Mouse (Mus musculus) liver, adult 2 months (tissue): ENCODE results near the gene Shkbp1. TPM values are rescaled to one million over a fixed set of nuclear protein-coding genes. Genes with fewer than 3 reads are reported as not detected.

Experiments used
- DNase-seq: peaks from one replicate; pipeline ENCODE4 v3.0.0-alpha.2; 2011; ENCODE audit warnings: low read depth, low spot score; ENCODE audit errors: extremely low read depth
- H3K27ac ChIP-seq: fragments of 200-500 bp; replicated peaks from 2 replicates; pipeline ENCODE4 v1.5.1; 2012; ENCODE audit warnings: low read depth, mild to moderate bottlenecking, control low read depth, inconsistent platforms, low read length; ENCODE audit not compliant: insufficient read depth
- H3K27me3 ChIP-seq: fragments of 200-500 bp; 2 replicates; pipeline ENCODE4 v1.6.1; 2012; ENCODE audit warnings: mild to moderate bottlenecking, moderate library complexity, low read length, inconsistent platforms; ENCODE audit not compliant: control insufficient read depth, insufficient read depth
- H3K36me3 ChIP-seq: fragments of 200-500 bp; 2 replicates; pipeline ENCODE4 v1.6.1; 2012; ENCODE audit warnings: low read length, inconsistent platforms; ENCODE audit not compliant: control insufficient read depth, insufficient read depth
- H3K4me1 ChIP-seq: fragments of 200-500 bp; 2 replicates; pipeline ENCODE4 v1.6.1; 2011; ENCODE audit warnings: low read length; ENCODE audit not compliant: control insufficient read depth, insufficient read depth
- H3K4me3 ChIP-seq: fragments of 200-500 bp; 2 replicates; pipeline ENCODE4 v1.5.1; 2011; ENCODE audit warnings: low read depth, mild to moderate bottlenecking, control low read depth, low read length, moderate library complexity; ENCODE audit not compliant: insufficient read depth
- H3K79me2 ChIP-seq: fragments of 200-500 bp; 2 replicates; pipeline ENCODE4 v1.6.1; 2012; ENCODE audit warnings: inconsistent platforms, mild to moderate bottlenecking, low read length, moderate library complexity; ENCODE audit not compliant: control insufficient read depth, insufficient read depth
- H3K9ac ChIP-seq: fragments of 200-500 bp; 2 replicates; pipeline ENCODE4 v1.6.1; 2012; ENCODE audit warnings: low read depth, mild to moderate bottlenecking, control low read depth, inconsistent platforms, low read length
- CTCF ChIP-seq: fragments of 200-500 bp; IDR thresholded peaks from 2 replicates; pipeline ENCODE4 v1.5.1; 2011; ENCODE audit warnings: low read depth, low read length, control low read depth
- POLR2A ChIP-seq: fragments of 200-500 bp; IDR thresholded peaks from 2 replicates; pipeline ENCODE4 v1.6.1; 2011; ENCODE audit warnings: low read length, control low read depth; ENCODE audit not compliant: insufficient read depth; ENCODE audit errors: extremely low read depth
- WGBS: fragments of 180-500 bp; shearing (Covaris S2); methylation state at CpG from one replicate; pipeline ENCODE4 v1.1.7; 2018; 5-methylcytosine and 5-hydroxymethylcytosine counted together
- polyA plus RNA-seq: library from polyadenylated mRNA; depleted of rRNA; stranded (reverse); fragments of >200 nt; gene quantifications from 2 replicates; pipeline ENCODE4 v1.2.3, GENCODE M21; 2012
- total RNA-seq: library from RNA; depleted of rRNA; stranded (reverse); fragments of >200 nt; gene quantifications from 2 replicates; pipeline ENCODE4 v1.2.3, GENCODE M21; 2014

Shkbp1 gene
- total and polyA plus RNA-seq, 2 experiments: 3.6 to 23.9 TPM

GRCm38 (mm10) chr7:27327500-27327899 lies 28.3 kb downstream of the Shkbp1 start:
- Histone ChIP-seq H3K4me1 (peaks cover 2% of the 10 kb centered on the region), H3K27ac (no peak overlapping the region), H3K4me3 (no peak overlapping the region), H3K9ac (no peak overlapping the region), H3K36me3 (no peaks in the 10 kb centered on the region), H3K79me2 (no peaks in the 10 kb centered on the region), H3K27me3 (peaks cover 5% of the 10 kb centered on the region)
- WGBS: 94% methylated on average over 8 of the region's 8 CpGs
- no peak for DNase-seq
- no peak for TF ChIP-seq CTCF
- no peak for TF ChIP-seq POLR2A

GRCm38 (mm10) chr7:27326101-27326880 lies 29.5 kb downstream of the Shkbp1 start:
- H3K9ac ChIP-seq: no peak overlapping the region
- DNase-seq: no peak
- H3K79me2 ChIP-seq: no peaks in the 10 kb centered on the region
- H3K36me3 ChIP-seq: no peaks in the 10 kb centered on the region
- WGBS: 66% methylated on average over 34 of the region's 34 CpGs
- TF ChIP-seq CTCF: no peak
- H3K4me3 ChIP-seq: no peak overlapping the region
- peaks cover 5% of the 10 kb centered on the region for H3K27me3 ChIP-seq
- H3K27ac ChIP-seq: no peak overlapping the region
- H3K4me1 ChIP-seq: peaks cover 2% of the 10 kb centered on the region

GRCm38 (mm10) chr7:27325697-27326096 lies 30.1 kb downstream of the Shkbp1 start:
- Histone ChIP-seq H3K9ac (peak overlapping the region; percentile 2; the same call in 1 of the 2 replicates), H3K27ac (no peak overlapping the region), H3K4me3 (no peak overlapping the region), H3K36me3 (no peaks in the 10 kb centered on the region), H3K79me2 (no peaks in the 10 kb centered on the region), H3K4me1 (peaks cover 2% of the 10 kb centered on the region), H3K27me3 (peaks cover 5% of the 10 kb centered on the region)
- 13% methylated on average over 24 of the region's 24 CpGs for WGBS
- TF ChIP-seq POLR2A: no peak
- peak; percentile 61 for DNase-seq

- TF ChIP-seq POLR2A (no peak), CTCF (no peak)
Measured at GRCm38 (mm10) chr7:27324928-27325327, 30.9 kb downstream of the Shkbp1 start.

GRCm38 (mm10) chr7:27324161-27324560 lies 31.7 kb downstream of the Shkbp1 start:
- H3K36me3 ChIP-seq: no peaks in the 10 kb centered on the region
- no peak for DNase-seq
- no peak overlapping the region for H3K27ac ChIP-seq
- no peaks in the 10 kb centered on the region for H3K27me3 ChIP-seq
- 97% methylated on average over 11 of the region's 11 CpGs for WGBS
- TF ChIP-seq POLR2A: no peak
- no peak for TF ChIP-seq CTCF
- H3K4me3 ChIP-seq: no peak overlapping the region
- no peaks in the 10 kb centered on the region for H3K79me2 ChIP-seq
- peaks cover 2% of the 10 kb centered on the region; the same call in 1 of the 2 replicates for H3K4me1 ChIP-seq
- no peak overlapping the region for H3K9ac ChIP-seq

More at GRCm38 (mm10) chr7:27324928-27325327, 30.9 kb downstream of the Shkbp1 start:
- 73% methylated on average over 18 of the region's 20 CpGs for whole genome bisulfite sequencing
- H3K36me3 ChIP-seq: no peaks in the 10 kb centered on the region
- no peak for DNase-seq
- H3K79me2 ChIP-seq: no peaks in the 10 kb centered on the region
- peaks cover 5% of the 10 kb centered on the region; the same call in 1 of the 2 replicates for H3K27me3 ChIP-seq
- peaks cover 2% of the 10 kb centered on the region for H3K4me1 ChIP-seq
- no peak overlapping the region for H3K9ac ChIP-seq
- H3K27ac ChIP-seq: no peak overlapping the region
- H3K4me3 ChIP-seq: no peak overlapping the region

GRCm38 (mm10) chr7:27323001-27323400 lies 32.8 kb downstream of the Shkbp1 start:
- H3K27me3 ChIP-seq: no peaks in the 10 kb centered on the region
- no peak for TF ChIP-seq CTCF
- TF ChIP-seq POLR2A: no peak

More at GRCm38 (mm10) chr7:27323001-27323400, 32.8 kb downstream of the Shkbp1 start:
- Histone ChIP-seq H3K9ac (no peak overlapping the region), H3K27ac (no peak overlapping the region), H3K36me3 (no peaks in the 10 kb centered on the region), H3K79me2 (no peaks in the 10 kb centered on the region), H3K4me3 (no peak overlapping the region), H3K4me1 (peaks cover 2% of the 10 kb centered on the region; the same call in 1 of the 2 replicates)
- 94% methylated on average over 5 of the region's 5 CpGs for WGBS
- no peak for DNase-seq
